Mouse (Mus musculus): Measurements from ENCODE around the gene Lrrc52.

GRCm38 (mm10) chr1:167434931-167435330 is 31.6 kb downstream of the Lrrc52 start:
- no peak for TF ChIP-seq CTCF (IDR thresholded peaks at IDR 0.05; ENCODE audit: borderline replicate concordance, extremely low read depth, insufficient read depth, insufficient read length)
- TF ChIP-seq POLR2A (IDR thresholded peaks at IDR 0.05; ENCODE audit: borderline replicate concordance, extremely low read depth, insufficient read depth, insufficient read length, poor library complexity, severe bottlenecking), result no peak

Measured in brain, embryonic 14.5 days (tissue).